Mouse (Mus musculus) G1E-ER4 (cell line): ENCODE measurements around the gene Helb. TPM values are rescaled to one million over a fixed set of nuclear protein-coding genes. Genes with fewer than 3 reads are reported as not detected.

ENCODE experiments used
- GATA1 ChIP-seq: IDR thresholded peaks from one replicate; pipeline ENCODE4 v1.8.0; 2012; ENCODE audit warnings: low read length, inconsistent platforms
- polyA plus RNA-seq: library from polyadenylated mRNA; stranded (reverse); fragments of >175 nt; gene quantifications from 2 replicates; pipeline ENCODE4 v1.2.3, GENCODE M21; 2012

Helb gene
- polyA plus RNA-seq, result 11.4 and 19.7 TPM in 2 replicates

GRCm38 (mm10) chr10:120112507-120113396 lies at the start of gene Helb:
TSS of gene Helb (minus strand) at chr10:120112987.
- no peak for TF ChIP-seq GATA1

- no peak for TF ChIP-seq GATA1
These were observed 47.7 kb upstream of the Helb start for GRCm38 (mm10) chr10:120160533-120160932.

- no peak for TF ChIP-seq GATA1
These were observed 41.1 kb upstream of the Helb start for GRCm38 (mm10) chr10:120153911-120154310.

- no peak for TF ChIP-seq GATA1
These were observed 38.9 kb upstream of the Helb start for GRCm38 (mm10) chr10:120151672-120152071.

- TF ChIP-seq GATA1, result no peak
These were observed 28.2 kb upstream of the Helb start for GRCm38 (mm10) chr10:120140916-120141516.

GRCm38 (mm10) chr10:120140193-120140592 lies 27.4 kb upstream of the Helb start:
- no peak for TF ChIP-seq GATA1

GRCm38 (mm10) chr10:120136020-120136562 lies 23.3 kb upstream of the Helb start:
- no peak for TF ChIP-seq GATA1

GRCm38 (mm10) chr10:120133697-120134096 lies 20.9 kb upstream of the Helb start:
- no peak for TF ChIP-seq GATA1

- no peak for TF ChIP-seq GATA1
These were observed 17.8 kb upstream of the Helb start for GRCm38 (mm10) chr10:120130621-120131020.

- no peak for TF ChIP-seq GATA1
These were observed 16.0 kb upstream of the Helb start for GRCm38 (mm10) chr10:120128601-120129277.

- TF ChIP-seq GATA1, result no peak
These were observed 12.7 kb upstream of the Helb start for GRCm38 (mm10) chr10:120125465-120125857.

GRCm38 (mm10) chr10:120124801-120125464 lies 12.1 kb upstream of the Helb start:
- TF ChIP-seq GATA1, result no peak

- no peak for TF ChIP-seq GATA1
These were observed 10.9 kb upstream of the Helb start for GRCm38 (mm10) chr10:120123721-120124120.

- no peak for TF ChIP-seq GATA1
These were observed 2.5 kb upstream of the Helb start for GRCm38 (mm10) chr10:120115249-120115648.

- no peak for TF ChIP-seq GATA1
These were observed 1.7 kb upstream of the Helb start for GRCm38 (mm10) chr10:120114493-120114892.
